Mouse (Mus musculus) layer of hippocampus, adult 2 months (tissue): ENCODE measurements around the gene Got1. TPM values are rescaled to one million over a fixed set of nuclear protein-coding genes. Genes with fewer than 3 reads are reported as not detected.

Experiments
- DNase-seq, 2 experiments: peaks; one replicate each; pipeline ENCODE4 v3.0.0; 2022; ENCODE audit warnings: low spot score in 2 of 2
- H3K27ac ChIP-seq: fragments of 200-600 bp; 2 replicates; pipeline ENCODE4 v1.8.1; 2022
- H3K4me3 ChIP-seq: fragments of 200-600 bp; 2 replicates; pipeline ENCODE4 v1.8.1; 2022; ENCODE audit warnings: mild to moderate bottlenecking
- CTCF ChIP-seq: fragments of 200-600 bp; conservative IDR thresholded peaks from 2 replicates; pipeline ENCODE4 v1.8.1; 2022; ENCODE audit warnings: antibody characterized with exemption, mild to moderate bottlenecking, moderate library complexity
- long read RNA-seq, 2 experiments: library from polyadenylated mRNA; stranded (forward); transcript quantifications; one replicate each; pipeline ENCODE4 v2.0.0; 2021; ENCODE audit warnings: borderline mapping rate in 2 of 2
- total RNA-seq, 2 experiments: library from RNA; stranded (reverse); gene quantifications; 2 replicates each; pipeline ENCODE4 v1.2.3; 2021

The Got1 gene
- total RNA-seq: 100 to 1,000 TPM; 324 to 355 TPM
- long read RNA-seq, experiment 1, transcript Got1-201 (9 exons, 2,058 nt): major isoform, 225 of 248 reads
- long read RNA-seq, experiment 1, partial matches to known transcripts: 9 of 248 reads
- long read RNA-seq, experiment 1, other reads (novel, unspliced or antisense): 14 of 248 reads
- long read RNA-seq, experiment 2, transcript Got1-201 (9 exons, 2,058 nt): major isoform, 323 of 344 reads
- long read RNA-seq, experiment 2, partial matches to known transcripts: 8 of 344 reads
- long read RNA-seq, experiment 2, other reads (novel, unspliced or antisense): 12 of 344 reads

DNA sequence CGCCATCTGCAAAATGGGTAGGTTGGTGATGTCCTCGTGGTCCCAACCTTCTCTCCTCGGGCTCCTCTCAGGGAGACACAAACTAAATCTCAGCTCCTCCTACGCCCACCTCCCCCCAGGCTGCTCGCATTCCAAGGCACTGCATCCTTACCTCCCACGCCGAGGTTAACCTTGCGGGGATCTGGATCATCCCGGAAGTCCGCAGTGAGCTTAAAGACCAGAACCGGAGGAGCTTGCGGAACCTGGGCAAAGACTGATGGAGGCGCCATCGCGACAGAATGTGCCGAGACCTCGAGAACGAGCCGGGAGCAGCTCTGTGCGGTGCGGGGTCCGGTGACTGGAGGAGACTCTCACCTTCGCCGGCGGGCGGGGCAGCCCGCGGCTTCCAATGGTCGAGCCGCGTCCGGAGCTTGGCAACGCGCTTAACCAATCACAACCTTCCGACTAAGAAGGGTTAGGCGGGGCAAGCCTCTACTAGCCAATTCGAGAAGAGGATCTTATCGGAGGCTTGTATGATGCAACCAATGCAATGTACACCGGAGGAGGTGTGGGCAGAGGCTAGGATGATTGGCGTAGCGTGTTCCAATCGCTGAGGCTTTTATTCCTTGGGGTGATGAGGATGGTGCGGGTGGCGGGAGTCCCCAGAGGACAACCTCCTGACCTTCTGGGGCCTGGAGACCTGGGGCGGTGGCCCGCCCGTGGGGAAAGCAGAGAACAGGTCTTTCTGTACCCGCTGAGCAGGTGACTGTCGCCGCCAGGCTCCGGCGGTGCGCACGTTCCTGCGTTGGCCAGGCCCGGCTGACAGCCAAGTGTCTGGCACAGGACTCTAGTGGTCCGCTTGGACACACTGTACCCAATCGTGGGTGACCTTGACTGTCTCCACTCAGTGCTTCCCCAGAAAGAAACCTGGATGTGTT, at the start of gene Got1:
Gene Got1, minus strand, starts transcription at position 419 of the 917 bp plus-strand sequence.
- H3K4me3 ChIP-seq: peak within 1 kb of the TSS; percentile 86
- no peak for TF ChIP-seq CTCF

DNA sequence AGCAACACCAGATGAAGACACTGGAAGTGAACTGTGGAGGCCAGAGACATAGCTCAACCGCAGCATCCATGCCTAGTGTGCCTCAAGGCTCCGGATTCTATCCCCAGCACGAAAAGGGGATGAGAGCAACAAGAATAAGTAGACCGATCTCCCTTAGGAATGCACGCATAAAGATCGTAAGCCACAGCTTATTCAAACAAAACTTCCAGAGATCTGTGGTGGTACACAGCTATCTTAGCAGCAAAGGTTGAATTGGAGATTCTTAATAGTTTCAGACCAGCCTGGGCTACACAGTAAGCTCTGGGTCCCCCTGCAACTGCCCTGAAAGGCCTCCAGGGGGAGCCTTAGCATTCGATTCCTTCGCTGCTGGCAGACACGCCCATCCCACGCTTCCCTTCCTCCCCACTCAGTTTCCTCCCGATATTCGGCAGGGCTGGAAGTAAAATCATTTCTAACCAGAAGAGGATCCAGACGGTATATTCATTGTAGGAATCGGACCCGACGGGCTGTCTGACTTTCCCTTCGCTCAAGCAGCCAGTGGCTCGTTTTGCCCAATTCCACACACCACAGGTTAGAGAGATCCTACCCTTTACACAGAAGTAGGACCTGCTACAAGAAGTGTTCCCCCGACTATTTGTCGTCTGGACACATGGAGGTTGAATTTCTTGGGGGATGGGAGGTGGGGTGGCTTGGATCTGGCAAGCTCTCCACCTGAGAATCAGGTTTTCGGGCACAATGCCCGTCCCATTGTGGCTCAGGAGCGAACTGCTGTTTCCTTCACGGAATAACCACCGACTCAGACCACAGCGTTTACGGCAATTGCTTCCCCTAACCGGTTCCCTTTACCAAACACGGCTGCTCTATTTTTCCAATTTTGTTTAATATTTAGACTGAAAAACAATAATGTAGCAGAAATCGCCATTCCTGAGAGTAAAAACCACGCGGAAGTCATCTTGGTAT, 46.7 kb upstream of the Got1 start:
- Histone ChIP-seq H3K4me3 (peak overlapping the region; percentile 31; the same call in 1 of the 2 replicates), H3K27ac (no peak overlapping the region)
- peak; percentile 50 to 74 for DNase-seq
- peak; percentile 92 for TF ChIP-seq CTCF

More for the DNA sequence above, at the start of gene Got1:
- peak within 1 kb of the TSS; percentile 96 for H3K27ac ChIP-seq
- peak; percentile 92 to 98 for DNase-seq

GRCm38 (mm10) chr19:43569133-43569532, 44.7 kb upstream of the Got1 start:
- Histone ChIP-seq H3K27ac (no peak overlapping the region), H3K4me3 (no peak overlapping the region)
- no peak for DNase-seq
- TF ChIP-seq CTCF: no peak

DNA sequence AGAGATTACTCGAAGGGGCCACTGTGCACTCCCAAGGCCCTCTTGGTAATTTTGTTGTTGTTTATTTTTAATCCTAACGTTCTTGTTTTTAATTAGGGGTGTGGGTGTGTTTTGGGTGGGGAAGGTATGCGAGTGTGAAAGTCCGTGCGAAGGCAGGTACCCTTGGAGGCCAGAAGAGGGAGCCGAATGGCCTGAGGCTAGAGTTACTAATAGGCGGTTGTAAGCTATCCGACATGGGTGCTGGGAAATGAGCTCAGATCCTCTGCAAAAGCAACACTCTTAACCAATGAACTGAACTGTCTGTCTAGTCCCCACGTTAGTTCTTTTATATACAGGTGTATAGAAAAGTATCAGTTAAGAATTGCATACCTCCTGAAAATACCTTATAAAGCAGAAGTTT, 43.9 kb upstream of the Got1 start:
- peak; percentile 22; the same call in 1 of the 2 replicates for TF ChIP-seq CTCF
- Histone ChIP-seq H3K27ac (no peak overlapping the region), H3K4me3 (no peak overlapping the region)
- DNase-seq: no peak

DNA sequence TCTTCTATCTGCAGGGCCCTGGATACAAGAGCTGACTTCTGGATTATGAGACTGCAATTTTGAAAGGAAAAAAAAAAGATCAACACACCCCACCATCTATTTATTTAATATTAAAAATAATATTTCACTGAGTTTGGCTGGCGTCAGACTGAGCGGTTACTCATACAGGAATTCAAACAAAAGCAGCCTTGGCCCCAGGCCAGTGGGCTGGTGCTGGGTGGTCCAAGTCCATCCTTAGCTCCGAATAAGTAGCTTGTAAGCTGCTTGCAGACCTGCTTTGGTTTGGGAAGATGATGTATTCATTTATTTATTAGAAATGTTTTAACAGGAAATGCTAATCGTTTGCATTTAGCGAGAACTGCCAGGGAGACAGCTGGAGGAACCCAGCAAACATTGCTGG, 38.8 kb upstream of the Got1 start:
- Histone ChIP-seq H3K4me3 (no peak overlapping the region), H3K27ac (no peak overlapping the region)
- DNase-seq: no peak
- no peak for TF ChIP-seq CTCF

- no peak for DNase-seq
Observed at GRCm38 (mm10) chr19:43561841-43562240, 37.4 kb upstream of the Got1 start.

DNA sequence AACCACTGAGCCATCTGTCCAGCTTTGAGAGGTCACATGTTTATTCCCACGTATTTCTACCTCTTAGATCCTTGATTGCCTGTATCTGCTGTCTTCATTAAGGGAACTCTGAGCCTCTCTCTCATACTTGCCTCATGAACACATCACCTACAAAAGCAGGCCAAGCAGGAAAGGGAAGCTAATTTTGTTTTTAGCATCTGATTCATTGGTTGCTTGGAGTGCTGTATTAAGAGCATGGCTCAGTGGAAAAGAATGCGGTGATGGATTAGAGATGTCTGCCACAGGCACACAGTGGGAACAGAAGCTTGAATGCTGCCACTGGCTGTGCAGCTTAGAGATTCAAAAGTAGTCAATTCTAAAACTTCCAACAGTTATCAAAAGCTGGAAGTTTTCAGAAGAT, 35.8 kb upstream of the Got1 start:
- Histone ChIP-seq H3K27ac (no peak overlapping the region), H3K4me3 (no peak overlapping the region)
- DNase-seq: no peak
- TF ChIP-seq CTCF: no peak

More at GRCm38 (mm10) chr19:43561841-43562240, 37.4 kb upstream of the Got1 start:
- TF ChIP-seq CTCF: no peak
- Histone ChIP-seq H3K27ac (no peak overlapping the region), H3K4me3 (no peak overlapping the region)

- no peak for TF ChIP-seq CTCF
- DNase-seq: no peak
- H3K27ac ChIP-seq: no peak overlapping the region
- no peak overlapping the region for H3K4me3 ChIP-seq
Observed at GRCm38 (mm10) chr19:43551493-43551890, 27.1 kb upstream of the Got1 start.

DNA sequence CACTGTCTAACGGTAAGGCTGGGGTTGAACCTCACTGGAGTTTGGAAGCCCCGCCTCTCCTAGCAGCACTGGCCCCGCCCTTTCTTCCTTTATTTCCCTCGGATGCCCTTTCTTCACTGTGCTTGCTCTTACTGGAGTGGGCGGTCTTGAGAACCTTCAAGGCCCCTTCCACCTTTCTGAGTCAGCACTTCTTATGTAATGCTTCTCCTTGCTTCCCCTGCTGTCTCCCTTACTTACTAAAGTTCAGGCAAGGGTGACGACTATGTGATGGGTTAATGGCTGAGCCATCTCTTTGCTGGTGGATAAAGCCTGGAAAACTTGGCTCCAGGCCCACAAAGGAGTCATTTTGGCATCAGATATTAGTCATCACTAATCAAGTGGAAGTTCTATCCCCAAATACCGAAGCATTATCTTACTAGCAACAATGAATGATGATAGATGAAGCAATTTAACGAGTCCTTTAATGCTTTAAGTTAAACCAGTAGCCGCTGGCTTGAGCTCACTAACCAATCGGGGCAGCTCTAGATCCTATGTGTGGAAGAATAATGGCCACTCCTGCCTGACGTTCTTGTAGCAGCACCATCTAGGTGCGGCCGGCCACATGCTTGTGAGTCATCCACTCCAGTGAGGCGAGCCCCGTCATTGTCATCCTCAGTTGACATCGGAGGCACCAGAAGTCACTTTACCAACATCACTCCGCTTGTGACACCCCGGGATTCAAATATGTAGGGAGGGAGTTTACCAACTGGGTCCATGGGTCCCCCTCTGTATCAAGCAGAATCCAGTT, 26.5 kb upstream of the Got1 start:
- DNase-seq: no peak
- no peak for TF ChIP-seq CTCF
- Histone ChIP-seq H3K4me3 (no peak overlapping the region), H3K27ac (no peak overlapping the region)

DNA sequence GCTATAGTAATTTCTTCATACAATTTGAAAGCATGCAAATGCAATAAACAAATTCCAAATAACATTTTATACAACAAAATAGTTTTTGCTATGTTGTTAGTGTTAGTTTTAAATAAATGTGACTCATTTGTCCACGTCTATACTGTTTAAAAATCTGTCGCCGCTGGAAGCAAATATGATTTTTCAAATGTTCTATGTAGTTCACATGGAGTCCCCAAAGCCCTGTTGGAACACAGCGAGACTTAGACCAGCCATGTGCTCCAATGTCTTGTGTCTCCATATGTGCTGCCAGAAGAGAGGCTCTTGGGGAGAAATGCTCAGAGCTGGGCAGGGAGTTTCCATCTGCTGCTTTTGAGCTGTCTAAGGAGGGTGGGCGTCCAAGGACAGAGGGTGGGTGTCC, 23.7 kb upstream of the Got1 start:
- TF ChIP-seq CTCF: no peak
- peak in 1 of 2 experiments; percentile 21 for DNase-seq
- Histone ChIP-seq H3K4me3 (no peak overlapping the region), H3K27ac (no peak overlapping the region)

DNA sequence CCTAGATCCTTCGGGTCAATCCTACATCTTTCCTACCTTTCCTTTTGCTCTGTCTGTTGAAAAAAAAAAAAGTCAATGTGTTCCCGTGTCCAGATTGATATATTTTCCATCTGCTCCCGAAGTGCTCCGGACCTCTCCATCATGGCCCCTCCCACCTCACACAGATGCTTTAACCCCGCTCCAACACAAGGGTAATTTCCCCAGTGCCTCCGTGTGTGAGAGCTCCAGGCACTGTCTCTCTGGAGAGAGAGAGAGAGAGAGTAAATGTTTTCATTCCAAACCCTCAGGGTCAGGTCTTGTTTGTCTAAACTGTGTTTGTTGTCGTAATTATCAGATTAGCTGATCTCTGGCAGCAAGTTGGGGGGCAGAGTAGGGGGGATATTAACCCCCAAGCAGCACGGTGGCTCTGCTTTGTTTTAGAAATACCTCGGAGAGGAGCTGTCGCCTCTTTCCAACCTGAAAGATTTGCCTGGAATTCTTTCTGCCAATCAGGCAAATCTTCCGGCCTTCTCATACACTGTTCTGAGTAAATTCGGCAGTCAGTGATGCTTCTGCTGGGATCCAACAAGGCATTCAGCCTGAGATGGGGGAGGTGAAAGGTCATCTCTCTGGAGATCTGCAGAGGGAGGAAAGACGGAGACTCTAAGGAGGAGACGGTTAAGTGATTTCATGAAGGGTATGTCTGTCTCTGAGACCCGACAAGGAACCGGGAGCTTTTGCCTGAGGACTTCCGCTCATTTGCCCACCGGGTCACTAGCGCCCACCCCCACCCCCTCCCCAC, 22.1 kb upstream of the Got1 start:
- no peak overlapping the region for H3K27ac ChIP-seq
- no peak for DNase-seq
- TF ChIP-seq CTCF: no peak
- no peak overlapping the region for H3K4me3 ChIP-seq
